Mouse (Mus musculus) left cerebral cortex, postnatal 4 days (tissue): Measurements from ENCODE around the gene 4932414N04Rik. TPM values are rescaled to one million over a fixed set of nuclear protein-coding genes. Genes with fewer than 3 reads are reported as not detected.
A peak's percentile ranks its signal among the peaks of the same experiment; 100 is the strongest.
"Not testable (repeated sequence)": the region's sequence is repeated elsewhere in the genome, so short reads cannot be mapped to it uniquely, and the experiment has no call there.

ENCODE experiments used
- DNase-seq: peaks from one replicate; pipeline ENCODE4 v3.0.0-alpha.2; 2022
- intact Hi-C: fragments of 180-260 bp; cut with DNase I; formaldehyde crosslinking; loops from one replicate; pipeline ENCODE4 v1.15.1; 2025
- total RNA-seq, 2 experiments: library from RNA; stranded (reverse); gene quantifications; 2 replicates each; pipeline ENCODE4 v1.2.3; 2021

Gene 4932414N04Rik
- not detected for total RNA-seq

GRCm38 (mm10) chr2:68656186-68656585 is at the start of gene 4932414N04Rik:
Gene 4932414N04Rik (plus strand): TSS chr2:68656486.
- intact Hi-C loops, DNase-seq: not testable (repeated sequence)

GRCm38 (mm10) chr2:68732216-68732615 is 75.9 kb downstream of the 4932414N04Rik start:
- no peak for DNase-seq
- intact Hi-C loops, result no loop called here

GRCm38 (mm10) chr2:68739772-68740739 is 83.8 kb downstream of the 4932414N04Rik start:
- intact Hi-C loops, result no loop called here
- DNase-seq, result no peak

- no peak for DNase-seq
- intact Hi-C loops, result no loop called here
These were observed 88.3 kb downstream of the 4932414N04Rik start for GRCm38 (mm10) chr2:68744599-68744998.

- intact Hi-C loops, result loop anchor here (5.0 kb wide), 1 partner anchor 194 kb away; no protein-coding TSS in a partner anchor
These were observed 99.9 kb downstream of the 4932414N04Rik start for GRCm38 (mm10) chr2:68756179-68756578.

GRCm38 (mm10) chr2:68756793-68757192 is 100.5 kb downstream of the 4932414N04Rik start:
- DNase-seq, result peak; percentile 33
- intact Hi-C loops, result loop anchor here (5.0 kb wide), 1 partner anchor 194 kb away; no protein-coding TSS in a partner anchor

More at GRCm38 (mm10) chr2:68756179-68756578, 99.9 kb downstream of the 4932414N04Rik start:
- no peak for DNase-seq

GRCm38 (mm10) chr2:68765371-68765770 is 109.1 kb downstream of the 4932414N04Rik start:
- no peak for DNase-seq
- intact Hi-C loops, result no loop called here

- DNase-seq, result no peak
- intact Hi-C loops, result no loop called here
These were observed 111.1 kb downstream of the 4932414N04Rik start for GRCm38 (mm10) chr2:68767186-68767890.

- DNase-seq, result no peak
- intact Hi-C loops, result loop anchor here (5.0 to 10.0 kb wide), 2 partner anchors 320 to 652 kb away; no protein-coding TSS in a partner anchor
These were observed 126.2 kb downstream of the 4932414N04Rik start for GRCm38 (mm10) chr2:68782268-68783132.

- intact Hi-C loops, result loop anchor here (5.0 to 10.0 kb wide), 2 partner anchors 319 to 651 kb away; no protein-coding TSS in a partner anchor
These were observed 127.4 kb downstream of the 4932414N04Rik start for GRCm38 (mm10) chr2:68783664-68784063.

GRCm38 (mm10) chr2:68784710-68785427 is 128.6 kb downstream of the 4932414N04Rik start:
- DNase-seq, result peak; percentile 75
- intact Hi-C loops, result loop anchor here (5.0 to 10.0 kb wide), 3 partner anchors 317 to 707 kb away; no protein-coding TSS in a partner anchor

More at GRCm38 (mm10) chr2:68783664-68784063, 127.4 kb downstream of the 4932414N04Rik start:
- not testable (repeated sequence) for DNase-seq

- intact Hi-C loops, result loop anchor here (5.0 to 10.0 kb wide), 2 partner anchors 648 to 705 kb away; no protein-coding TSS in a partner anchor
- DNase-seq, result no peak
These were observed 130.9 kb downstream of the 4932414N04Rik start for GRCm38 (mm10) chr2:68787161-68787675.

- intact Hi-C loops, result no loop called here
- no peak for DNase-seq
These were observed 136.0 kb downstream of the 4932414N04Rik start for GRCm38 (mm10) chr2:68792296-68792695.

GRCm38 (mm10) chr2:68793472-68793871 is 137.2 kb downstream of the 4932414N04Rik start:
- intact Hi-C loops, result no loop called here
- DNase-seq, result no peak

GRCm38 (mm10) chr2:68794181-68794580 is 137.9 kb downstream of the 4932414N04Rik start:
- intact Hi-C loops, result no loop called here
- no peak for DNase-seq

GRCm38 (mm10) chr2:68794616-68795015 is 138.3 kb downstream of the 4932414N04Rik start:
- no peak for DNase-seq
- intact Hi-C loops, result no loop called here

- intact Hi-C loops, result no loop called here
- no peak for DNase-seq
These were observed 139.9 kb downstream of the 4932414N04Rik start for GRCm38 (mm10) chr2:68796011-68796775.

GRCm38 (mm10) chr2:68797106-68797505 is 140.8 kb downstream of the 4932414N04Rik start:
- DNase-seq, result no peak
- intact Hi-C loops, result no loop called here
